Mouse (Mus musculus) monocyte, adult 59 days (primary cell): ENCODE measurements around the gene Frmpd2. TPM values are rescaled to one million over a fixed set of nuclear protein-coding genes. Genes with fewer than 3 reads are reported as not detected.

Experiments
- total RNA-seq, 2 experiments: library from RNA; stranded (reverse); gene quantifications; one replicate each; pipeline ENCODE4 v1.2.4; 2023

Frmpd2 gene
- total RNA-seq: not detected

GRCm38 (mm10) chr14:33471331-33471730, at the start of gene Frmpd2:
Frmpd2 (plus strand) TSS chr14:33471696.

GRCm38 (mm10) chr14:33447027-33447569, 24.4 kb upstream of the Frmpd2 start, which contains the start of gene Mapk8:
Mapk8 (minus strand) TSS chr14:33447158.

GRCm38 (mm10) chr14:33588951-33589350, 117.5 kb downstream of the Frmpd2 start, which contains the start of gene Ptpn20:
Ptpn20 (plus strand) TSS chr14:33589207.

Other genes with a start within 250 kb of the Frmpd2 start
- gene Mapk8, start 24.5 kb upstream of the Frmpd2 start, total RNA-seq: 10 to 100 TPM; 37.2 to 40.6 TPM
- gene Ptpn20, start 117.5 kb downstream of the Frmpd2 start, total RNA-seq: not detected